8 mouse cellular contexts compared by ENCODE assay signal in the genomic region with DNA sequence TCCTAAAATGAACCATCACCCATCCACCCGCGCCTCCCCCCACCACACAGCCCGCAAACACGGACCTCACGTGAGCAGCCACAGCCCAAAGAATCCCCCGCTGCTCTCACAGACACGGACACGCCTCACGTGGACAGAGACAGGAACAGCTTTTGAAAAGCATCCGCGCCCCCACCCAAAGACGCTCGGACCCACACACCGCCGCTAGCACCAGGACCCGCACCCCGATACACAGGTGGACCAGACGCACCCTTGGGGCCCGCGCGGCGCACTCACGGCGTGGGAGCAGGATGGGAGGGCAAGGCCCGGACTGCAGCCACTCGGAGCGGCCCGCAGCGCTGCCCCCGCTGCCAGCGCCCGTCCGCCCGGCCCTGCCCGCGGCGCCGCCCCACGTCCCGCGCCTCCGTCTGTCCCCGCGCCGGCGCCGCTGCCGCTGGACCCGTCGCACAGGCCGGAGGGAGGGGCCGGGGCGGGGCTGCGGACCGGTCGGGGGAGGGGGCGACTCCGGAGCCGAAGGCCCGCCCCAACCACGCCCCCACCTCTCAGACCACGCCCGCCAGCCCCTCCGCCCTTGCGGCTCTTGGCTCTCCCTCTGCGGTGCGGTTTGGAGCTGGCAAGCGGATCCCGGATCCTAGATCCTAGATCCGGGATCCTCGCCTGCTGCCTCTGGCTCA. TPM values are rescaled to one million over a fixed set of nuclear protein-coding genes. Genes with fewer than 3 reads are reported as not detected.
A peak's percentile ranks its signal among the peaks of the same experiment; 100 is the strongest.
DNase-seq lines count a peak whose midpoint lies in the region; ATAC-seq and TF ChIP-seq lines count a peak whose summit lies in the region.

A gene (minus strand): TSS at position 445 of the 674 bp plus-strand sequence.

- DNase-seq in Patski (ENCODE audit: low read depth, low spot score): no peak
- peak; percentile 96 to 97 for DNase-seq in cerebellum, postnatal 14 days
- DNase-seq in frontal cortex, postnatal 14 days (ENCODE audit: low spot score in 2 of 2): peak; percentile 77 to 86
- DNase-seq in layer of hippocampus, postnatal 14 days (ENCODE audit: low spot score in 2 of 2): peak; percentile 81 to 92
- DNase-seq in lung, postnatal 10 days: peak; percentile 93
- DNase-seq in ovary, postnatal 36 days (ENCODE audit: low spot score): peak; percentile 95
- peak; percentile 89 for DNase-seq in thymus, postnatal 14 days

- ATAC-seq in Patski: peak; percentile 88
- peak; percentile 88 for ATAC-seq in hindbrain, embryonic 12.5 days (ENCODE audit: low FRiP score)

- WGBS in hindbrain, embryonic 12.5 days: under 1% methylated on average over 67 of the region's 71 CpGs

- in situ Hi-C loops in Patski (cut with MboI; ENCODE audit: low pct_unique_long_range_greater_than_20kb): loop anchor here (25.0 kb wide), 1 partner anchor 246 kb away; a partner anchor contains a TSS

- CTCF ChIA-PET in Patski (lab: Charles Lee): interaction anchor here (0.5 kb wide), 1 partner anchor 117 kb away, joined by 3 read pairs; no protein-coding TSS in a partner anchor

- peak within 1 kb of the TSS; percentile 69 for H3K4me3 ChIP-seq in hindbrain, embryonic 12.5 days

- peak within 1 kb of the TSS; percentile 82 for H3K4me2 ChIP-seq in hindbrain, embryonic 12.5 days (replicated peaks)

- no peaks in the 10 kb centered on the region for H3K27me3 ChIP-seq in Patski
- no peaks in the 10 kb centered on the region for H3K27me3 ChIP-seq in hindbrain, embryonic 12.5 days

- H3K27ac ChIP-seq in hindbrain, embryonic 12.5 days: peak within 1 kb of the TSS; percentile 82

- no peak for TF ChIP-seq CTCF in Patski (IDR thresholded peaks at IDR 0.05)

- H3K9me3 ChIP-seq in hindbrain, embryonic 12.5 days (replicated peaks): no peaks in the 10 kb centered on the region

- peak within 1 kb of the TSS; percentile 83 for H3K9ac ChIP-seq in hindbrain, embryonic 12.5 days

- H3K4me1 ChIP-seq in hindbrain, embryonic 12.5 days: peaks cover 33% of the 10 kb centered on the region

- peaks cover 22% of the 10 kb centered on the region for H3K36me3 ChIP-seq in hindbrain, embryonic 12.5 days

- POLR2A ChIA-PET in Patski (lab: Charles Lee): interaction anchor here (0.5 kb wide), 1 partner anchor 717 kb away, joined by 3 read pairs; no protein-coding TSS in a partner anchor

RNA-seq across cellular contexts. Expression of the gene that starts here (rescaled TPM):
- 62.0 TPM for polyA plus RNA-seq in Patski (2021)
- 62.7 and 63.6 TPM in 2 replicates for polyA plus RNA-seq in hindbrain, embryonic 12.5 days (2016; fragmentation: Nextera tagmentation; extraction: Ambion mirVana)
- 100 to 1,000 TPM; 136 to 145 TPM for total RNA-seq in layer of hippocampus, postnatal 14 days (2021)
